Mouse (Mus musculus): Measurements from ENCODE around the gene Ifngr1. TPM values are rescaled to one million over a fixed set of nuclear protein-coding genes. Genes with fewer than 3 reads are reported as not detected.

Ifngr1 gene
- 12.1 and 12.5 TPM in 2 replicates for polyA plus RNA-seq (2012; rRNA removed)

DNA sequence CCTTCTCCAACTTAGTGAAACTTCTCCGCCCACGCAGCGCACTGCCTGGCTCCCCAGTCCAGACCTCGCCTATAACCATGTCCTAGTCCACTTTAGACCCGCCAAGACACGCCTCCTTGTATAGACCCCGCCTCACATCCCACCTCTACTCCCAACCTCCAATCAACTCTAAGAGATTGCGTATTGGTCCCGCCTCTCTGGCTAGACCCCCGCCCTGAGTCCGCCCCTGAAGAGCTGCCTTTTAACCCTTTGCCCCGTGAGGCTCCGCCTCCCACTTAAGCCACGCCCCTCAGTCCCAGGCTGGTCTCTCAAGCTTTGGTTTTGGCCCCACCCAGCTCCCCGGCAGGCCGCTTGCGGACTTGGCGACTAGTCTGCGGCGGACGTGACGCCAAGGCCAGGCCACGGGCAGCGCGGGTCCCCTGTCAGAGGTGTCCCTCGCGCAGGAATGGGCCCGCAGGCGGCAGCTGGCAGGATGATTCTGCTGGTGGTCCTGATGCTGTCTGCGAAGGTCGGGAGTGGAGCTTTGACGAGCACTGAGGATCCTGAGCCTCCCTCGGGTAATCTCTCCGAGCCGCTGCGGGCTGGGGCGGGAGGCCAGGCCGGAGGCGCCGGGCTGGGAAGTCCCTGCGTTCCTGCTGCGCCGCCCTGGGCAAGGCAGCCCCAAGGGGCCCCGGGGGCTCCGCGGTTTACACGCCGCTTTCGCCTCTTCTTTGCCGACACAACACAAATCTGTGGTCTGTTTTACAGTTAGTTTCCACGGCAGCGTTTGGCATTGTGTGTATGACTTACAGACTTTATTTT is at the start of gene Ifngr1:
TSS of gene Ifngr1 (plus strand) at position 309 of the 801 bp plus-strand sequence.

DNA sequence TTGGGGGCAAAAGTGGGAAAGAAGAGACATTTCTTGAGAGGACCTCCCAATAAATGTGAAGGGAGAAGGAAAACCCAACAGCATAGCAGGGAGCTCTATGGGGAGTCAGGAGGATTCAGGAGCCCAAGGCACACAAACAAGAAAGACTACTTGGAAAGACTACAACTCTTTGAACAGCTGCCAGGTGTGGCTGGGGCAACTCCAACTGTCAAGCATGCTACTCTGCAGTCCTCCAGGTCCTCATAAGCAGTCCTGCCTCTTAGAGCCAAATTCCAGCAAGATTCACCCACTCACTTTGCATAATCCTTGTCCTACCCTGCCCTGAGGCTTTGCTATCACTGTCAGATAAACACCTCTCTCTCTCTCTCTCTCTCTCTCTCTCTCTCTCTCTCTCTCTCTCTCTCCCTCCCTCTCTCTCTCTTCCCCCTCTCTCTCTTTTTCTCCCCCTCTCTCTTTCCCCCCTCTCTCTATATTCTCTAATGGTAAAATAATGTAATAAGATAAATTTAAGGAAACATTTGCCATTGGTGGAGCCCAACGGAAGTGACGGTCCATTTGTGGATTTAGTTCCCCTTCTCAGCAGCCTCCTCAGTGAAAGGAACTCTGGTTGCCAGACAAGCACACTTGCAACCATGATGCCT is 29.8 kb downstream of the Ifngr1 start, which contains the start of gene Il22ra2:
TSS of gene Il22ra2 (plus strand) at position 591 of the 641 bp plus-strand sequence.

Other genes starting within 250 kb of the Ifngr1 start
- gene Olig3, start 235.4 kb upstream of the Ifngr1 start, polyA plus RNA-seq (2012; rRNA removed): 0.23 and 0.52 TPM in 2 replicates
- not detected in 2 replicates for gene Il22ra2, start 30.0 kb downstream of the Ifngr1 start, polyA plus RNA-seq (2012; rRNA removed)
- gene Il20ra, start 120.6 kb downstream of the Ifngr1 start, polyA plus RNA-seq (2012; rRNA removed): 0.27 and 0.47 TPM in 2 replicates

Measured in central nervous system, embryonic 18 days (tissue).